Mouse (Mus musculus) lung, postnatal 0 days (tissue): ENCODE measurements at regions not wholly inside any gene's neighbourhood (a gene's known extent, or its start where the extent isn't known, plus 50 kb on each side); places are given as distances from the start of the nearest gene placed in this dataset.
A peak's percentile ranks its signal among the peaks of the same experiment; 100 is the strongest.

Experiments used
- ATAC-seq: fragments of 200-750 bp; cut with Nextera tagmentation; 2 replicates; pipeline ENCODE4 v1.8.0; 2017; ENCODE audit warnings: moderate library complexity
- DNase-seq: peaks from one replicate; pipeline ENCODE4 v3.0.0-alpha.2; 2016; ENCODE audit warnings: low spot score
- H3K27ac ChIP-seq: fragments of 300-500 bp; sonication (generic); 2 replicates; pipeline ENCODE4 v1.5.1; 2014; ENCODE audit warnings: antibody characterized with exemption, mild to moderate bottlenecking, low read length, mixed read lengths
- H3K27me3 ChIP-seq: fragments of 300-500 bp; sonication (generic); replicated peaks from 2 replicates; pipeline ENCODE4 v1.6.1; 2014; ENCODE audit warnings: low read length, mixed read lengths; ENCODE audit not compliant: insufficient read depth
- H3K36me3 ChIP-seq: fragments of 300-500 bp; sonication (generic); 2 replicates; pipeline ENCODE4 v1.6.1; 2014; ENCODE audit warnings: low read length, mixed read lengths; ENCODE audit not compliant: insufficient read depth
- H3K4me1 ChIP-seq: fragments of 300-500 bp; sonication (generic); 2 replicates; pipeline ENCODE4 v1.6.1; 2014; ENCODE audit warnings: antibody characterized with exemption, low read depth, low read length, mixed read lengths; ENCODE audit not compliant: insufficient read depth
- H3K4me2 ChIP-seq: fragments of 300-500 bp; sonication (generic); replicated peaks from 2 replicates; pipeline ENCODE4 v1.6.1; 2014; ENCODE audit warnings: low read depth, mild to moderate bottlenecking, low read length, moderate library complexity, mixed read lengths
- H3K4me3 ChIP-seq: fragments of 300-500 bp; sonication (generic); 2 replicates; pipeline ENCODE4 v1.5.1; 2014; ENCODE audit warnings: low read depth, low read length
- H3K9ac ChIP-seq: fragments of 300-500 bp; sonication (generic); replicated peaks from 2 replicates; pipeline ENCODE4 v1.6.1; 2014; ENCODE audit warnings: low read depth, mild to moderate bottlenecking
- H3K9me3 ChIP-seq: fragments of 300-500 bp; sonication (generic); 2 replicates; pipeline ENCODE4 v1.6.1; 2016; ENCODE audit warnings: low read length, mixed read lengths
- CTCF ChIP-seq: IDR thresholded peaks from 2 replicates; pipeline ENCODE4 v1.5.1; 2016; ENCODE audit warnings: antibody characterized with exemption, mild to moderate bottlenecking
- EP300 ChIP-seq: IDR thresholded peaks from 2 replicates; pipeline ENCODE4 v1.6.1; 2016; ENCODE audit warnings: antibody characterized with exemption, mild to moderate bottlenecking, control low read depth
- WGBS: fragments of 180-500 bp; shearing (Covaris S2); extraction: QIAGEN DNeasy Blood & Tissue Kit; methylation state at CpG from one replicate; pipeline ENCODE4 v1.1.7; 2014; 5-methylcytosine and 5-hydroxymethylcytosine counted together

- Histone ChIP-seq H3K4me3 (no peak overlapping the region), H3K9ac (no peak overlapping the region), H3K4me2 (no peak overlapping the region), H3K27ac (no peak overlapping the region), H3K4me1 (no peaks in the 10 kb centered on the region), H3K9me3 (no peaks in the 10 kb centered on the region), H3K27me3 (no peaks in the 10 kb centered on the region), H3K36me3 (no peaks in the 10 kb centered on the region)
- TF ChIP-seq EP300 (no peak), CTCF (no peak)
- no peak for DNase-seq
- 20% methylated on average over 6 of the region's 6 CpGs for WGBS
- ATAC-seq = no peak
Measured at GRCm38 (mm10) chr1:88865436-88865835, 163.4 kb upstream of the Arl4c start.

GRCm38 (mm10) chr1:88866571-88866970 is 164.6 kb upstream of the Arl4c start:
- no peaks in the 10 kb centered on the region for H3K4me1 ChIP-seq
- WGBS = 81% methylated on average over 2 of the region's 2 CpGs
- ATAC-seq (no peak), DNase-seq (no peak)
- H3K36me3 ChIP-seq = no peaks in the 10 kb centered on the region
- no peak overlapping the region for H3K4me2 ChIP-seq
- H3K9me3 ChIP-seq = no peaks in the 10 kb centered on the region
- no peak overlapping the region for H3K9ac ChIP-seq
- no peak overlapping the region for H3K27ac ChIP-seq
- H3K4me3 ChIP-seq = no peak overlapping the region
- no peaks in the 10 kb centered on the region for H3K27me3 ChIP-seq
- TF ChIP-seq EP300 = no peak
- no peak for TF ChIP-seq CTCF

- no peak overlapping the region for H3K27ac ChIP-seq
- no peaks in the 10 kb centered on the region for H3K4me1 ChIP-seq
- WGBS = 61% methylated on average over 3 of the region's 3 CpGs
- no peak overlapping the region for H3K4me3 ChIP-seq
- no peaks in the 10 kb centered on the region for H3K9me3 ChIP-seq
- H3K9ac ChIP-seq = no peak overlapping the region
- ATAC-seq = no peak
- no peak for DNase-seq
- H3K27me3 ChIP-seq = no peaks in the 10 kb centered on the region
- TF ChIP-seq CTCF (no peak), EP300 (no peak)
- H3K4me2 ChIP-seq = no peak overlapping the region
- no peaks in the 10 kb centered on the region for H3K36me3 ChIP-seq
Measured at GRCm38 (mm10) chr1:88867138-88867537, 165.1 kb upstream of the Arl4c start.

GRCm38 (mm10) chr1:88869885-88870284 is 167.9 kb upstream of the Arl4c start:
- Histone ChIP-seq H3K4me1 (no peaks in the 10 kb centered on the region), H3K27ac (no peak overlapping the region), H3K4me3 (no peak overlapping the region), H3K4me2 (no peak overlapping the region), H3K9me3 (no peaks in the 10 kb centered on the region), H3K9ac (no peak overlapping the region), H3K27me3 (no peaks in the 10 kb centered on the region), H3K36me3 (no peaks in the 10 kb centered on the region)
- DNase-seq (no peak), ATAC-seq (no peak)
- 83% methylated on average over 4 of the region's 4 CpGs for WGBS
- no peak for TF ChIP-seq EP300
- no peak for TF ChIP-seq CTCF

GRCm38 (mm10) chr1:88875356-88875755 is 173.3 kb upstream of the Arl4c start:
- no peak overlapping the region for H3K9ac ChIP-seq
- TF ChIP-seq EP300 (no peak), CTCF (no peak)
- H3K4me2 ChIP-seq = no peak overlapping the region
- WGBS = 46% methylated on average over 6 of the region's 6 CpGs
- no peaks in the 10 kb centered on the region for H3K36me3 ChIP-seq
- no peak overlapping the region for H3K4me3 ChIP-seq
- no peak overlapping the region for H3K27ac ChIP-seq
- no peaks in the 10 kb centered on the region for H3K4me1 ChIP-seq
- DNase-seq (no peak), ATAC-seq (no peak)
- H3K9me3 ChIP-seq = no peaks in the 10 kb centered on the region
- H3K27me3 ChIP-seq = no peaks in the 10 kb centered on the region

- WGBS = 63% methylated on average over 11 of the region's 11 CpGs
- Histone ChIP-seq H3K27ac (no peak overlapping the region), H3K9me3 (no peaks in the 10 kb centered on the region), H3K9ac (no peak overlapping the region), H3K27me3 (no peaks in the 10 kb centered on the region), H3K4me3 (no peak overlapping the region), H3K4me2 (0 out of 2 replicates have a peak overlapping the region, but pooled peaks have one; percentile 25), H3K36me3 (no peaks in the 10 kb centered on the region), H3K4me1 (no peaks in the 10 kb centered on the region)
- peak; percentile 51 for DNase-seq
- TF ChIP-seq CTCF = no peak
- peak; percentile 31; the same call in 1 of the 2 replicates for TF ChIP-seq EP300
- ATAC-seq = peak; percentile 68; the same call in 1 of the 2 replicates
Measured at GRCm38 (mm10) chr1:88877441-88877840, 175.4 kb upstream of the Arl4c start.

GRCm38 (mm10) chr1:88878831-88879230 is 176.8 kb upstream of the Arl4c start:
- no peak overlapping the region for H3K4me2 ChIP-seq
- ATAC-seq (no peak), DNase-seq (no peak)
- no peak overlapping the region for H3K4me3 ChIP-seq
- no peak for TF ChIP-seq EP300
- TF ChIP-seq CTCF = no peak
- H3K27me3 ChIP-seq = no peaks in the 10 kb centered on the region
- H3K36me3 ChIP-seq = no peaks in the 10 kb centered on the region
- H3K9ac ChIP-seq = no peak overlapping the region
- no peaks in the 10 kb centered on the region for H3K4me1 ChIP-seq
- no peak overlapping the region for H3K27ac ChIP-seq
- no peaks in the 10 kb centered on the region for H3K9me3 ChIP-seq
- WGBS = 78% methylated on average over 10 of the region's 10 CpGs
